Mouse (Mus musculus): ENCODE data around the gene Cd80. TPM values are rescaled to one million over a fixed set of nuclear protein-coding genes. Genes with fewer than 3 reads are reported as not detected.

Gene Cd80
- polyA plus RNA-seq, 1 experiment: not detected

DNA sequence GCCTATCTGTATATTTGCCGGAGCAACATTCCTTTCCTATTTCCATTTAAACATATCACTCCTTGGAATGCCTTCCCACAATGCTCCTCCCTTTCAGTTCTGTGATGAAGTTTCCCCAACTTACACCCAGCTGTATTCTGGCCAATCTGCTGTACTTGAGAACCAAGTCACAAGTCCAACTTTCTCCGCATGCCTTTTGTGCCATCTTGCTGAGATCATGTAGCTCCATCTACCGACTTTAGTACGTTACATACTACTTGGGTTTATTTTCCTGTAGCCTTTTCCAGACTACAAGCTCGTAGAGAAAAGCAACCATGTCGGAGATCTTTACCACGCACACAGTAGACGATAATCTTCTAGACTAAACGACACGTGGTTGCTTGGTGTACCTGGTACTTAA, 38.5 kb downstream of the Cd80 start:
- Histone ChIP-seq H3K4me1 (ENCODE audit: control insufficient read depth) (no peaks in the 10 kb centered on the region), H3K9me3 (ENCODE audit: control insufficient read depth, low read length) (no peaks in the 10 kb centered on the region), H3K27me3 (ENCODE audit: control insufficient read depth) (no peaks in the 10 kb centered on the region), H3K4me3 (replicated peaks) (no peak overlapping the region), H3K36me3 (ENCODE audit: control insufficient read depth) (peaks cover 20% of the 10 kb centered on the region)
- TF ChIP-seq GATA1 (IDR thresholded peaks at IDR 0.05; ENCODE audit: low read length) (no peak), TAL1 (IDR thresholded peaks at IDR 0.05; ENCODE audit: low read length) (no peak)

DNA sequence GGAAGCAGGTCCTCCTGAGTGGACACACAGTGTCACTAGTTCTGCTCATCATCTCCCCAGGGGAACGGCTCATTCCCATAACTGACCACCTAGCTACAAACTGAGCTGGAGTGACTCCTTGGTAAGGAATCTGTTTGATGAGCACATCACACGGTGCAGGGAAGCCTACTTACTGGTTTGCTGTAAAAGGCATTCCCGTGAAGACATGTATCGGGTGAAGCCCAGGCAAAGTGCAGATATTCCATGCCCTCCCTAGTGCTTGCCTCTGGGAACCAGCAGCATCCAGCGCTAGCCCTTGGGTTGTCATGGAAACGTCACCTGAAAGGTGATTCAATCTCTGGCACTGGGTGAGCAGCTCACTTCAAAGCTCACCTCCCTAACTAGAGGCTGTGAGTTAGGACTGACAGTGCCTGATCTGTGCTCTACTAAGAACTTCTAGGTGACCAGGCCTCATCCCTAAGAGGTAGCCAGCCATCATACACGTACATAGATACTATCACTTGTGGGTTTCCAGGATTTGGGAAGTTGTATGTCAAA, 41.3 kb downstream of the Cd80 start:
- TF ChIP-seq GATA1 (IDR thresholded peaks at IDR 0.05; ENCODE audit: low read length) (no peak), TAL1 (IDR thresholded peaks at IDR 0.05; ENCODE audit: low read length) (no peak)
- Histone ChIP-seq H3K36me3 (ENCODE audit: control insufficient read depth) (peaks cover 37% of the 10 kb centered on the region), H3K27me3 (ENCODE audit: control insufficient read depth) (no peaks in the 10 kb centered on the region)

DNA sequence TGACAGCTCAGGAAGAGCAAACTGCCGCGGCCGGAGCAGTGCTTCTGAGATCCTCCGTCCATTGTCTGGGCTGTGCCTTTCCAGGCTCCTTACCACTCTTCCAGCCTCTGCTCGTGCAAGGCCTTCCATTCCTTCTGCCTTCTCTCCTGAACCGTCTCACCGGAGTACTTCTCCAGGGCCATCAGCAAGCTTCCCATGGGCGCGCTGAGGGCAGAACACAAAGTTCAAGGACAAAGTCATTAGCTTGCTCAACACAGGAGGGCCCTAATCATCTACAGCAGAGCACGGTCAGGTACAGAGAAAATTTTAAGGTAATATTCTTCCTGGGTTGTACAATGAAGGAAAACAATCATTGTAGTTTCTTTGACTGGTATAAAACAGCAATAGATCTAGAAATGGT, 47.1 kb downstream of the Cd80 start:
- no peaks in the 10 kb centered on the region for H3K9me3 ChIP-seq (ENCODE audit: control insufficient read depth, low read length)
- no peaks in the 10 kb centered on the region; the same call in 1 of the 2 replicates for H3K4me1 ChIP-seq (ENCODE audit: control insufficient read depth)
- no peak overlapping the region for H3K4me3 ChIP-seq (replicated peaks)
- H3K36me3 ChIP-seq (ENCODE audit: control insufficient read depth): peaks cover 75% of the 10 kb centered on the region
- no peak for TF ChIP-seq TAL1 (IDR thresholded peaks at IDR 0.05; ENCODE audit: low read length)
- TF ChIP-seq GATA1 (IDR thresholded peaks at IDR 0.05; ENCODE audit: low read length): no peak
- no peaks in the 10 kb centered on the region for H3K27me3 ChIP-seq (ENCODE audit: control insufficient read depth)

More for the DNA sequence above, 41.3 kb downstream of the Cd80 start:
- Histone ChIP-seq H3K9me3 (ENCODE audit: control insufficient read depth, low read length) (no peaks in the 10 kb centered on the region), H3K4me1 (ENCODE audit: control insufficient read depth) (no peaks in the 10 kb centered on the region), H3K4me3 (replicated peaks) (no peak overlapping the region)

DNA sequence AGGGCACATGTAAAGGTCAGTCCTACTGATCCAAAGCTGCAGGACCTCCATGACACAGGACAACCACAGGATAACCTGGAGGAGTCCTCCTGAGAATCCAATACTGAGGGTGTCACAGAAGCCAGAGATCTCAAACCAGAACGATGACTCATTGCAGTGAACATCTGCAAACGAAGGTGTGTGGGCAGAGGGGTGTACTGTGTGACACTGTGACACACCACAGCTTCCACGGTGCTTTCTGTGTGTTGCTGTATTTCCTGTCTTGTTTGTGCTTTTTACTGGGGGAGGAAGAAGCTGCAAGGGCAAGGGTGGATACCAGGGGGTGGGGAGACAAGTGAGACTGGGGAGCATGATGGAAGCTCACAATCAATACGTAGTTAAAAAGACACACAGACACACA, 48.2 kb downstream of the Cd80 start:
- Histone ChIP-seq H3K27me3 (ENCODE audit: control insufficient read depth) (no peaks in the 10 kb centered on the region), H3K36me3 (ENCODE audit: control insufficient read depth) (peaks cover 80% of the 10 kb centered on the region), H3K4me1 (ENCODE audit: control insufficient read depth) (no peaks in the 10 kb centered on the region; the same call in 1 of the 2 replicates), H3K4me3 (replicated peaks) (no peak overlapping the region), H3K9me3 (ENCODE audit: control insufficient read depth, low read length) (no peaks in the 10 kb centered on the region)
- TF ChIP-seq GATA1 (IDR thresholded peaks at IDR 0.05; ENCODE audit: low read length): no peak
- TF ChIP-seq TAL1 (IDR thresholded peaks at IDR 0.05; ENCODE audit: low read length): no peak

DNA sequence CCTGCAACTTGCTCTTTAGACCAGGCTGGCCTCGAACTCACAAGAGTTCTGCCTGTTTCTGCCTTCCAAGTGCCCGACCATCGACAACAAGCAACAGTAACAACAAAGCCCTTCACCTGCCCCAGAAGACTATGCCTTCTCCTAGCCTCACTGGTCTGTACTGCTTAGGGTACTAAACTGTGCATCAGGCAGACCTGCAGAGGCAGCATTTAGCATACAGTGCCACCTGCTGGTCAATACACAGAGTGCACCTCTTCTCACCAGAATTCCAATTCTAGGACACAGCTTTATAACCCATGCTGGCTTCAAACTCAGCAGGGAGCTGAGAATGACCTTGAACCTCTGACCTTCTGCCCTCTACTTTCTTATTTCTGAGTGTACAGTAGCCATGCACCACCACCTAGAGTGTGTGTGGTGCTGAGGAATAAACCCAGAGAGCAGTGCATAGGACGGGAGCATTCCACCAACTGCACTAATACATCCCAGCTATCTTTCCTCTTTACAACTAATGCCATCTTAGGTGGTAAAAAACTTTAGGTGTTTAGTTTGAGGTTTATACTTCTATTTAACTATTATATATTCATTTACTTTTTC, 50.8 kb downstream of the Cd80 start:
- H3K4me1 ChIP-seq (ENCODE audit: control insufficient read depth): no peaks in the 10 kb centered on the region; the same call in 1 of the 2 replicates
- H3K36me3 ChIP-seq (ENCODE audit: control insufficient read depth): peaks cover 80% of the 10 kb centered on the region
- no peak overlapping the region for H3K4me3 ChIP-seq (replicated peaks)
- no peaks in the 10 kb centered on the region for H3K27me3 ChIP-seq (ENCODE audit: control insufficient read depth)
- TF ChIP-seq GATA1 (IDR thresholded peaks at IDR 0.05; ENCODE audit: low read length): no peak
- no peak for TF ChIP-seq TAL1 (IDR thresholded peaks at IDR 0.05; ENCODE audit: low read length)
- H3K9me3 ChIP-seq (ENCODE audit: control insufficient read depth, low read length): no peaks in the 10 kb centered on the region

DNA sequence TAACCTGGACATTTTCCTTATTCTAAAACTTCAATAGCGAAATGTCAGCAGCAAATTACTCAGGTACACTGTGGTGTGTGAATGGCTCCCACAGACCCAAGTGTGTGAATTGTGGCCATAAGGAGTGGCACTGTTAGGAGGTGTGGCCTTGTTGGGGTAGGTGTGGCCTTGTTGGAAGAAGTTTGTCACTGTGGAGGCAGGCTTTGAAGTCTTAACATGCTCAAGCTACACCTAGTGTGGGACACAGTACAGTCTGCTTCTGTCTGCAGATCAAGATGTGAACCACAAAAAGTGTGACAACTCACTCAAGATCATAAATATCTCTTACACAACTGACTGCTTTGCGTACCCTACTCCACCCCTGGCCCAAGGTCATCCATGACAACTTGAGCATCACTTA, 55.5 kb downstream of the Cd80 start:
- Histone ChIP-seq H3K4me1 (ENCODE audit: control insufficient read depth) (no peaks in the 10 kb centered on the region; the same call in 1 of the 2 replicates), H3K36me3 (ENCODE audit: control insufficient read depth) (peaks cover 78% of the 10 kb centered on the region), H3K27me3 (ENCODE audit: control insufficient read depth) (no peaks in the 10 kb centered on the region), H3K9me3 (ENCODE audit: control insufficient read depth, low read length) (no peaks in the 10 kb centered on the region), H3K4me3 (replicated peaks) (no peak overlapping the region)
- TF ChIP-seq TAL1 (IDR thresholded peaks at IDR 0.05; ENCODE audit: low read length): no peak
- TF ChIP-seq GATA1 (IDR thresholded peaks at IDR 0.05; ENCODE audit: low read length): no peak

DNA sequence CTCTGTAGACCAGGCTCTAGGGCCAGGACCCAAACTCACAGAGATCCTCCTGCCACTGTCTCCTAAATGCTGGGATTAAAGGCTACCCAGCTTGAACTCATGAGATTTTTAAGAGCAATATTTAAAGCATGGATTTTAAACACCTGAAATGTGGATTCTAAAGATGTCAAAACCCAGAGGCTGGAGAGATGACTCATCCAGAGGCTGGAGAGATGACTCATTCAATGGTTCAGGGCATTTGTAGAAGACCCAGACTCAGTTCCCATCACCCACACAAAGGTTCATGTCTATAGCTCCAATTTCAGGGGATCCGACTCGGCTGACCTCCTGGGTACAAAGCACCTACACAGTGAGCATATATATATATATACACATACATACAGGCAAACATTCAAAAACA, 63.8 kb downstream of the Cd80 start:
- Histone ChIP-seq H3K4me1 (ENCODE audit: control insufficient read depth) (peaks cover 29% of the 10 kb centered on the region), H3K36me3 (ENCODE audit: control insufficient read depth) (peaks cover 39% of the 10 kb centered on the region), H3K27me3 (ENCODE audit: control insufficient read depth) (no peaks in the 10 kb centered on the region), H3K4me3 (replicated peaks) (no peak overlapping the region), H3K9me3 (ENCODE audit: control insufficient read depth, low read length) (no peaks in the 10 kb centered on the region)
- TF ChIP-seq GATA1 (IDR thresholded peaks at IDR 0.05; ENCODE audit: low read length) (no peak), TAL1 (IDR thresholded peaks at IDR 0.05; ENCODE audit: low read length) (no peak)

DNA sequence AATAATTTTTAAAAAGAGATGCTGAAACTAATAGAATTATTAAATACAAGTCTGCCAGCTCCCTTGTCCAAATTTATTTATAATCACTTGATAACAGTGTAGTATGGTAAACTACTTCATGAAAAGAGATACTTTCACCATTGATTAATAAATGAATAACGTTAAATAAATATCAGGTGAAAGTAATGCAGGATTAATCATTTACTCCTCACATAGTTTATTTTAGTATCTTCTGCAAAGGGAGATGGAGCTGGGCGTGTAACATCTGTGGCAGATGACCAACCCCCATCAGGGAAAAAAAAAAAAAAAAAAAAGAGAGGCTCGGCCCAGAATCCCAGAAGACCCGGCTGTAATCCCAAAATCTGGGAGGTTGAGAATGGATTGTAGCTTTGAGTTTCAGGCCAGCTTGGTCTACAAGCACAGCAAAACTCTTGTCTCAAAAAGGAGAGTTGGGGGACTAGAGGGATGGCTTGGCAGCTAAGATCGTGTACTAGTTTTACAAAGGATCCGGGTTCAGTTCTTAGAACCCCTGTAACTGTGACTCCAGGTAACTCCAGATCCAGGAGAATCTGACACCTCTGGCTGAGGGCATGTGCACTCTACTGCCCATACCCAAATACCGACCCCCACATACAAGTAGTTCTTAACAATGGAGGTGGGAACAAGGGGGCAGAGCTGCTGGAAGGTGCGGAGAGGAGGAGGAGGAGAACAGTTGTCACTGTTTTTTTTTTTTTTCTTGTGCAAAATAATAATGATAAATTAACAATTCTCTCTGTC, 66.0 kb downstream of the Cd80 start:
- Histone ChIP-seq H3K9me3 (ENCODE audit: control insufficient read depth, low read length) (no peaks in the 10 kb centered on the region), H3K4me3 (replicated peaks) (peak overlapping the region; percentile 100), H3K36me3 (ENCODE audit: control insufficient read depth) (peaks cover 38% of the 10 kb centered on the region), H3K4me1 (ENCODE audit: control insufficient read depth) (peaks cover 51% of the 10 kb centered on the region), H3K27me3 (ENCODE audit: control insufficient read depth) (no peaks in the 10 kb centered on the region)
- TF ChIP-seq TAL1 (IDR thresholded peaks at IDR 0.05; ENCODE audit: low read length) (no peak), GATA1 (IDR thresholded peaks at IDR 0.05; ENCODE audit: low read length) (no peak)

Data from erythroblast, embryonic 14.5 days (primary cell).